Mouse (Mus musculus): ENCODE results near the gene Lmo2.

The Lmo2 gene

GRCm38 (mm10) chr2:103957649-103958546, at the start of gene Lmo2:
TSS of gene Lmo2 (plus strand) at chr2:103957986.
- no peak for DNase-seq (ENCODE audit: low spot score)

- no peak for DNase-seq (ENCODE audit: low spot score)
Observed at GRCm38 (mm10) chr2:103910601-103911000, 47.2 kb upstream of the Lmo2 start.

GRCm38 (mm10) chr2:103912481-103913251, 45.1 kb upstream of the Lmo2 start:
- DNase-seq (ENCODE audit: low spot score): no peak

- no peak for DNase-seq (ENCODE audit: low spot score)
Observed at GRCm38 (mm10) chr2:103913252-103913650, 44.5 kb upstream of the Lmo2 start.

GRCm38 (mm10) chr2:103916069-103916468, 41.7 kb upstream of the Lmo2 start:
- no peak for DNase-seq (ENCODE audit: low spot score)

- DNase-seq (ENCODE audit: low spot score): no peak
Observed at GRCm38 (mm10) chr2:103917375-103917774, 40.4 kb upstream of the Lmo2 start.

GRCm38 (mm10) chr2:103918375-103918774, 39.4 kb upstream of the Lmo2 start:
- no peak for DNase-seq (ENCODE audit: low spot score)

- no peak for DNase-seq (ENCODE audit: low spot score)
Observed at GRCm38 (mm10) chr2:103919488-103919887, 38.3 kb upstream of the Lmo2 start.

- no peak for DNase-seq (ENCODE audit: low spot score)
Observed at GRCm38 (mm10) chr2:103926586-103927113, 31.1 kb upstream of the Lmo2 start.

- DNase-seq (ENCODE audit: low spot score): no peak
Observed at GRCm38 (mm10) chr2:103927610-103928145, 30.1 kb upstream of the Lmo2 start.

- DNase-seq (ENCODE audit: low spot score): no peak
Observed at GRCm38 (mm10) chr2:103930306-103931019, 27.3 kb upstream of the Lmo2 start.

- no peak for DNase-seq (ENCODE audit: low spot score)
Observed at GRCm38 (mm10) chr2:103931511-103931911, 26.3 kb upstream of the Lmo2 start.

GRCm38 (mm10) chr2:103932025-103932424, 25.8 kb upstream of the Lmo2 start:
- DNase-seq (ENCODE audit: low spot score): no peak

GRCm38 (mm10) chr2:103932480-103932879, 25.3 kb upstream of the Lmo2 start:
- no peak for DNase-seq (ENCODE audit: low spot score)

GRCm38 (mm10) chr2:103934270-103934669, 23.5 kb upstream of the Lmo2 start:
- no peak for DNase-seq (ENCODE audit: low spot score)

GRCm38 (mm10) chr2:103934670-103935069, 23.1 kb upstream of the Lmo2 start:
- no peak for DNase-seq (ENCODE audit: low spot score)

- DNase-seq (ENCODE audit: low spot score): no peak
Observed at GRCm38 (mm10) chr2:103935691-103936435, 21.9 kb upstream of the Lmo2 start.

- no peak for DNase-seq (ENCODE audit: low spot score)
Observed at GRCm38 (mm10) chr2:103936666-103937065, 21.1 kb upstream of the Lmo2 start.

GRCm38 (mm10) chr2:103937670-103938069, 20.1 kb upstream of the Lmo2 start:
- DNase-seq (ENCODE audit: low spot score): no peak

GRCm38 (mm10) chr2:103938573-103938972, 19.2 kb upstream of the Lmo2 start:
- DNase-seq (ENCODE audit: low spot score): no peak

GRCm38 (mm10) chr2:103939003-103939402, 18.8 kb upstream of the Lmo2 start:
- DNase-seq (ENCODE audit: low spot score): no peak

Data from layer of hippocampus, adult 9-10 months (tissue).